Mouse (Mus musculus) embryo, embryonic 11.5 days (tissue): ENCODE data around the gene Gm20388.

ENCODE experiments used
- DNase-seq: peaks from one replicate; pipeline ENCODE4 v3.0.0-alpha.2; 2012; ENCODE audit warnings: low read depth, low spot score

Gene Gm20388

GRCm38 (mm10) chr8:121228892-121229291 is 1318.3 kb downstream of the Gm20388 start:
- no peak for DNase-seq

- DNase-seq: no peak
Measured at GRCm38 (mm10) chr8:121229550-121229949, 1318.9 kb downstream of the Gm20388 start.

GRCm38 (mm10) chr8:121233196-121233595 is 1322.6 kb downstream of the Gm20388 start:
- no peak for DNase-seq

GRCm38 (mm10) chr8:121234915-121235314 is 1324.3 kb downstream of the Gm20388 start:
- no peak for DNase-seq

- DNase-seq: no peak
Measured at GRCm38 (mm10) chr8:121239640-121240039, 1329.0 kb downstream of the Gm20388 start.

- DNase-seq: no peak
Measured at GRCm38 (mm10) chr8:121241761-121242552, 1331.3 kb downstream of the Gm20388 start.

GRCm38 (mm10) chr8:121242671-121243070 is 1332.0 kb downstream of the Gm20388 start:
- DNase-seq: no peak

- DNase-seq: no peak
Measured at GRCm38 (mm10) chr8:121248823-121249222, 1338.2 kb downstream of the Gm20388 start.

GRCm38 (mm10) chr8:121249433-121249832 is 1338.8 kb downstream of the Gm20388 start:
- DNase-seq: no peak

GRCm38 (mm10) chr8:121251089-121251488 is 1340.4 kb downstream of the Gm20388 start:
- DNase-seq: no peak

GRCm38 (mm10) chr8:121255727-121256265 is 1345.2 kb downstream of the Gm20388 start:
- DNase-seq: no peak

- DNase-seq: no peak
Measured at GRCm38 (mm10) chr8:121258126-121258792, 1347.6 kb downstream of the Gm20388 start.

GRCm38 (mm10) chr8:121262728-121263389 is 1352.2 kb downstream of the Gm20388 start:
- DNase-seq: no peak

GRCm38 (mm10) chr8:121263390-121263775 is 1352.7 kb downstream of the Gm20388 start:
- DNase-seq: no peak

- DNase-seq: no peak
Measured at GRCm38 (mm10) chr8:121264260-121264659, 1353.6 kb downstream of the Gm20388 start.

- DNase-seq: no peak
Measured at GRCm38 (mm10) chr8:121271542-121271941, 1360.9 kb downstream of the Gm20388 start.

- DNase-seq: no peak
Measured at GRCm38 (mm10) chr8:121273195-121273594, 1362.6 kb downstream of the Gm20388 start.

GRCm38 (mm10) chr8:121273620-121274019 is 1363.0 kb downstream of the Gm20388 start:
- DNase-seq: no peak

GRCm38 (mm10) chr8:121280414-121280813 is 1369.8 kb downstream of the Gm20388 start:
- no peak for DNase-seq

GRCm38 (mm10) chr8:121289346-121289745 is 1378.7 kb downstream of the Gm20388 start:
- no peak for DNase-seq

GRCm38 (mm10) chr8:121290547-121290946 is 1379.9 kb downstream of the Gm20388 start:
- no peak for DNase-seq

- DNase-seq: no peak
Measured at GRCm38 (mm10) chr8:121293418-121293817, 1382.8 kb downstream of the Gm20388 start.
